Mouse (Mus musculus) liver, postnatal 0 days (tissue): ENCODE measurements around the gene Tap1.
"Not testable (repeated sequence)": the region's sequence is repeated elsewhere in the genome, so short reads cannot be mapped to it uniquely, and the experiment has no call there.

ENCODE experiments used
- CTCF ChIP-seq: sonication (generic); IDR thresholded peaks from 2 replicates; pipeline ENCODE4 v1.5.1; 2016; ENCODE audit warnings: antibody characterized with exemption, low read depth
- EP300 ChIP-seq: IDR thresholded peaks from 2 replicates; pipeline ENCODE4 v1.6.1; 2016; ENCODE audit warnings: antibody characterized with exemption, low read depth, mild to moderate bottlenecking

DNA sequence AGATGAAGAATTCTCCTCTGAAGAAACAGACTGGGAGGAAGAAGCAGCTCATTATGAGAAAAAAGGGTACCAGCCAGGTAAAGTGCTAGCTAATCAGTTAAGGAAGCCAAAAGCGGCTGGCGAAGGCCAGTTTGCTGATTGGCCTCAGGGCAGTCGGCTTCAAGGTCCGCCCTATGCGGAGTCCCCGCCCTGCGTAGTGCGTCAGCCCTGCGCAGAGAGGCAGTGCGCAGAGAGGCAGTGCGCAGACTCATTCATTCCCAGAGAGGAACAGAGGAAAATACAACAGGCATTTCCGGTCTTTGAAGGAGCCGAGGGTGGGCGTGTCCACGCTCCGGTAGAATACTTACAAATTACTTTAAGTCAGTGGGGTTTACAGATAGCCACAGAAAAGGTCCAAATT is 33.0 kb downstream of the Tap1 start:
- TF ChIP-seq CTCF, EP300: not testable (repeated sequence)
